Mouse (Mus musculus) heart, adult 9 months (tissue): Measurements from ENCODE around the gene Hdhd5.
A peak's percentile ranks its signal among the peaks of the same experiment; 100 is the strongest.

Source experiments
- DNase-seq, 2 experiments: peaks; one replicate each; pipeline ENCODE4 v3.0.0; 2022; ENCODE audit warnings: low spot score in 2 of 2

The Hdhd5 gene

DNA sequence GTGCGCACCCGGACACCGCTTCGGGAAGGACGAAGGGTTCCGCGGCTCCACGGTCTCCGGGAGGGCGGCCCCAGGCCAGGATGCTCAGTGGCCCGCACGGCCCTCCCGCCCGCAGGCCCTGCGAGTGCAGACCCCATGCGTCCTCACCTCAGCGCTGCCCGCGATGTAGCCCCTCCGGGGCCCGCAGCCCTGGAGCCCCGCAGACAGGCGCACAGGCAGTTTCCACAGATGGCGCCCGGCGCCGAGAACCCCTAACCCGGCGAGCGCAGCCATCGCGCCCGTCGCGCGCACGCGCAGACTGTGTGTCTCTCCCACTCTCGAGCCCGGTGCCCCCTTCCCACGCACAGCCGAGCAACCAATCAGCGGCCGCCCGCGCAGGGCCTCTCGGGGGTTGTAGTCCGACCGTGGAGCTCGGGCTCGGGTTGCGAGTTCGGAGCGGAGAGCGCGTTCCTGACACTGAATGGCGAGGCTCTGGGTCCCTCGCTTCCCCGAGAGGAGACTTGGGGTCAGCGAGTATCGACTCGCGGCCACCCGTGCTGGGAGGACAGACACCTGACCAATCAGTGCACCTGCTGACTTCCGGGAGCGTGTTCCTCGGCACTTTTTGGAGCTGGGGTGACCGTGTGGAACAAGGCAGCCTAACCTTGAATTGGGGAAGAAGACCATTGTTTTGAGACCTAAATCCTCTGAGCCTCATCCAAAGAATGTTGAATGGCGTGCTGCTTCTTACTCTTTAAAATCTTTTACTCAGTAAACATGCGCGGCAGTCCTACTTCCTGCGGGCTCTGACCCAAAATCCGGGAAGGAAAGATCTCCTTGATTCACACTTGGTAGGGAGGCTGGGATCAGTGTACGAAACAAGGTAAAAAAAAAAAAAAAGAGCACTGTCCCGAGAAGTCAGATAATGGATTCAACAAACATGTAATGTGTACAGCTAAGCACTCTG is at the start of gene Hdhd5:
TSS of gene Hdhd5 (minus strand) at position 300 of the 946 bp plus-strand sequence.
- DNase-seq, result peak; percentile 90 to 91

DNA sequence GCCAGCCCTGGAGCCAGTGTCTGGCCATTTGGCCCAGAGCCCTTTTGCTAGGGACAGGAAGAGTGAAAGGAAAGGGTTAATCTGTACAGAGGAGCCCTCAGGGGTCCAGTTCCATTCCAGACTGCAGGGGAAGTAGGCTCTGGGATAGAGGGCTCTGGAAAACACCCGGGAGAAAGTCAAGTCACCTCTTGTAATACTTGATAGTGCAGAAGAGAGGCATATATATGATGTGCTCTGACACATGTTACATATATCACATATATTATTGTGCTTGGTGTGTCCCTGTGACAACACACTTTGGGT is 49.5 kb upstream of the Hdhd5 start:
- no peak for DNase-seq

DNA sequence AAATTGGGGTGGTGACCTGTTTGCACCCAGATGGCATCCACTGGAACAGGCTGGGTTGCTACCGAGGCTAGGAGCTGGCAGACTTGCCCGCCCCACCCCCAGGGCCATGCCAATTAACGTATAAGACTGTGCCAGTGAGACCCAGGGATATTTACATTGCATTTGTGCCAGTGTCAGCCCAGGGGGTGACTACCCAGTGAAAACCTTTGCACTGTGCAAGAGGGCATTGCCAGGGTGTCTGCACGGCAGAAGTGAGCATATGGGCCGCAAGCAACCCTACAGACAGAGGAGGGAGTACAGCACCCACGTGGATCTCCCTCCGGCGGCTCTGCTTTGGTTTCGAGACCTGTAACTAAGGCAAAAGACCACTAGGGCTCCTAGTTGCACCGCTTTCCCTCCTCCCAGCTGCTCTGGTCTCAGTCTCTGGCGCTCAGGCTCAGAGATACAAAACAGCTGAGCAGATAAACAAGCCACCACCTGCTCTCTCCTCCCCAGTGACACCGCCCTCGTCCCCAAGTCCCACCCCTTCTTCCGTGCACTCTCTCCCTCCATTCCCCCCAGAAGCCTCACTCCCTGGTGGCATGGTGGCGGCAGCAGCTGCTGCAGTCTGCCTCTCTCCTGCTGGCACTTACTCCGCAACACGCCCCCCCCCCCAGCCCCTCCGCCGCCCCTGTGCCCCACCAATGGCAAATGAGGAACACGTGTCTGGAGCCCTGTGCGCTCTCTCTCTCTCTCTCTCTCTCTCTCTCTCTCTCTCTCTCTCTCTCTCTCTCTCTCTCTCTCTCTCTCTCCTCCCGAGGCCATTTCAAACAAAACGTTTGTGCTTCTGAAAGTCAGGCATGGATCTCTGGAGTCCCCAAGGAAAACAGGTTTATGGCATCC is 49.0 kb upstream of the Hdhd5 start:
- peak; percentile 61 to 69 for DNase-seq

DNA sequence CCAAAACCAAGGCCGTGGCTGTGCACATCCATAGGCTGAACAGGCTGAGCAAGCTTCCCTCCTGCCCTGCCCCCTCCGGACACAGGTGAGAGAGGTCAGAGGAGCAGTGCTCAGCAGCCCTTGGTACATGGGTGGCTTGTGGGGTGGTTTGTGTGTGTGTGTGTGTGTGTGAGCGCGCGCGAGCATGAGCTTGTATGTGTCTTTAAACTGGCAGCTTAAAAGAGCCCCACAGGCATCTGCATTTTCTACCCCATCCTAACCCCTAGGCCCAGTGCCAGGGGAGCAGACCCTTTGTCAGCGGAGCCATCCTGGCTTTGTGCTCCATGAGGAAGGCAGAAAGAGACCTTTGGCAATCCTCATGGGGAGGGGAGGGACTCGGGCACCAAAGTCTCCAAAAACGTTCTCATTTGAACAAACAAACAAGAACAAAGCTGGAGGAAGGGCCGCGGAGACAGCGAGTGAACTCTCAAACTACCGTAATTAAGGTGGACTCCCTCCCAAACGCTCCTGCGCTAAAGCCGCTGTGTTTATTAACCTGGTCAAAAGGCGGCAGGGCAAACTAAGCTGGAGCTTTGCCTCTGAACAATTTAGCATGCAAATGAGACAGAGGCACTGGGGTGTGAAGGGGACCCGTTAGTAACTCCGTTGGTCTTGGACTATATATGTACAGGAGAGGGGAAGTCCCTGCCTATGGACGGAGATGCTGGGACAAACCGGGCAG is 48.2 kb upstream of the Hdhd5 start:
- DNase-seq, result peak in 1 of 2 experiments; percentile 31

DNA sequence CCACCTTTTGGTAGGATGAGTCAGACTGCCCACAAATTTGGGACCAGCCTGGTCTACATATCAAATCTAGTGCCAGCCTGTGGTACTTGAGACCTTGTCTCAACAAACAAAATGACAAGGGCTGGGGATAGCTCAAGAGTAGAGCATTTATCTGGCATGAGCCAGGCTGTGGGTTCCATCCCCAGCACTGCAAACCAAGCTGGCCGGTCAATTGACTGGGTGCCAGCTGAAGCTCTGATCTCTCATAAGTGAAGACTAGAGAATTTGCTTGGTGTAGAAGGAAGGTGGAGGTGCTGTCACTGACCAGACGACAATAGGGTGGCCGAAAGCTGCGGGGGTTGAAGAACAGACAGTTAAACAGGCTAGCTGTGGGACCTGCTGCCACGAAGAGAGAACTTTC is 47.4 kb upstream of the Hdhd5 start:
- no peak for DNase-seq

DNA sequence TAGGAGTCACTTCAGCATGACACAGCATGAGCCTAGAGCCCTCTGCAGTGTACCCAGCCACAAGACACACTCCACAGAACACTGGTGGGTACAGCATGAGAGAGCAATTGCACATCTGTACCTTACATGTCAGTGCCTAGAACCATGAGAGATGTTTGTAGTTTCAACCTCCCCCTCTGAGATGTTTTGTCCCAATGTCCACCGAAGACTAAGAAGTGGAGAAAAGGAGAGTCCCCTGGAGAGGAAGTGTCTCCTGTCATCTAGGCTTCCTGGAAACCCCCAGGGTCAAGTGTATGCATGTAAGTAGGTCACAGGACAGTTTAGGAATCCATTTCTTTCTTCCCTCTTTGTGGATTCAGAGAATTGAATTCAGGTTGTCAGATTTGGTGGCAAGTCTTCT is 41.3 kb upstream of the Hdhd5 start:
- DNase-seq, result no peak

DNA sequence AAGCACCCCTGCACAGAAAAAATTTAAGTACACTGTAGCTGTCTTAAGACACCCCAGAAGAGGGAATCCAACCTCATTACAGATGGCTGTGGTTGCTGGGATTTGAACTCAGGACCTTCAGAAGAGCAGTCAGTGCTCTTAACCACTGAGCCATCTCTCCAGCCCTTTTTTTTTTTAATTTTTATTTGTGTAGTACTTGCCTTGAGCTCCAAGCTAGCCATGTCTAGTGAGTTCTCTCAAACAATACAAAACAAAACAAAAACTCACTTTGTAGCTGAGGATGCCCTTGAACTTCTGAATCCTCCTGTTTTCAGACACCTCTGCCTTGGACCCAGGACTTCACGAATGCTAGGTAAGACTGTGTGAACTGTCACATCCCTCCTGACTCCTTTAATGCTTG is 37.1 kb upstream of the Hdhd5 start:
- no peak for DNase-seq

DNA sequence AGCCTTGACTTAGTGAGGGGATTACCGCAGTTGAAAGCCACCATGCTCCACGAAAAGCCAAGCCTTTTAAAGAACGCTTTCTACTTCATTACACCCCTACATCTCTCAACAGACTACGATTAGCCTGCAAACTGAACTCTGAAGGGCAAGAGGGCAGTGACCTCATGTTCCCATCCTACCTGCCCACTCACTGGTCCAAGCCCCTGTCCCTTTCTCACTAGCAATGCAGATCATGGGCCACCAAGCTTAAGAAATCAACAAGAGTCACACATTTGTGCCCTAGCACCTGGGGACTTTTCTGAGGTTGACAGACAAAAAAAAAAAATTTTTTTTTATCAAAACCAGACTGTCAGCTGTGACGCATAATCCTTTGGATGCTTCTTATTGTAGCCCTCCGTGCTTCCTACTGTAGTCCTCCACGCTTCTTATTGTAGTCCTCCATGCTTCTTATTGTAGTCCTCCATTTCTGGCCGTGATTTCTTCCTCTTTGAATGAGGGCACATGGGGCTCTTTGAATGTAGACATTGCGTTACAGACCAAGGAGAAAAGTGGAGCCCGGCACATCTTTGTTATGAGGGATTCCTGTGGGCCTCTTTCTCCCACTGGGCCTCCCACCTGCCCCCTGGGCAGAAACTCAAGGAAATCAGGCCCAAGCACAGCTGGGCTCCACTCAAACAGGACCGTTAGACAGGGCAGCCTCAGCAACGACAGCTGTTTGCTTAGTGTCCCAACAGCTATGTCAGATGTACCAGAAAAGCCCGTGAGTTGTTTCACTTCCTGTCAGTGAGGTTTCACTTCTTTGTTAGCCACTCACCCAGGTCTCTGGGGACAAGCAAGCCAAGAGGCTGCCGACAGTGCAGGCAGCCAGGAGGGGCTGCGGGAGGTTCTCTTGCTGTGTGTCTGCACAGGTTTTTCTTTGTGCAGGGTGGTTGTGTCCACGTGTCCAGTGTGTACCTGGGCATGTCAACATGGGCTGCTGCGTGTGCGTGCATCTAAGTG is 36.1 kb upstream of the Hdhd5 start:
- DNase-seq, result peak; percentile 60 to 77

DNA sequence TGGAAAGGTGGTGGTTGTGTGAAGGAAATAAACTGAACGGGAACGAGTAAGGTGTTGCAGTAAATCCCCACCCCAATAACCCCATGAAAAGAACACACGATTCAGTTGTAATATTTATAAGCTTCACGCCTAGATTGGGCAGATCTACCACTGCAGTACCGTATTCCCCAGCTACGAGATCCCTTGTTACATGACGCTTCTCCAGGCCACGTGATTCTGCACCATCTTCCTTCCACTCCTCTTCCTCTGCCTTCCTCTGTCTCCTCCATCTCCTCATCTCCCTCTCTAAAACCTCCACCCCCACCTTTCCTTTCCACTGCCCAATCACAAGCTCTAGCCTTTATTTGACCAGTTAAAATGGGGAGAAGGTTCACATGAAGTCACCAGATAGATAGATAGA is 25.5 kb upstream of the Hdhd5 start:
- DNase-seq, result no peak

DNA sequence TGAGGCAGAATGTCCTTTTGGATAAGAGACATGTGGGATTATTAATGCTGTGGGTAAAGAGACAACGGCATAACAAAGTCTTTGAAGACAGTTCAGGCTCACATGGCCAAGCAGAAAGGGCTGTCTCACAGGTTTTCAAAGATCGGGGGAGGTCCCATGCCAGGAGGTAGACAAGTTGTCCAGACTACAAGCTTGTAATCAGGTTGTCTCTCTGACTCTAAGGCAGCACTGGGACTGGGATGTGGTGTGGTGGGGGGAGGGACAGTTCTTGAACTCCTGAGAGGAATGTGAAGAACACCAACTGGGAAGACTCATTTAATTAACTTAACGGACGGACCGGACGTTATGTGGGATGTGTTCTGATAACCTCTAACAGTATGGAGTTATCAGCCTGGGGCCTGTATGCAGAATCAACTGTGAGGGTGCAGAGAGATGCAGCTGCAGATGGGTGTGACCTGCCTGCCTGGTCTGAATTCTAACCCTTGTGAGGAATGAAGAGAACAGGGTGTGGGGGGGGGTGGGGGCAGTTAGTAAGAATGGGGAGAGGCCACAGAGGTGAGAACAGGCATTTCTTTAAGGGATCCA is 25.0 kb upstream of the Hdhd5 start:
- DNase-seq, result no peak

DNA sequence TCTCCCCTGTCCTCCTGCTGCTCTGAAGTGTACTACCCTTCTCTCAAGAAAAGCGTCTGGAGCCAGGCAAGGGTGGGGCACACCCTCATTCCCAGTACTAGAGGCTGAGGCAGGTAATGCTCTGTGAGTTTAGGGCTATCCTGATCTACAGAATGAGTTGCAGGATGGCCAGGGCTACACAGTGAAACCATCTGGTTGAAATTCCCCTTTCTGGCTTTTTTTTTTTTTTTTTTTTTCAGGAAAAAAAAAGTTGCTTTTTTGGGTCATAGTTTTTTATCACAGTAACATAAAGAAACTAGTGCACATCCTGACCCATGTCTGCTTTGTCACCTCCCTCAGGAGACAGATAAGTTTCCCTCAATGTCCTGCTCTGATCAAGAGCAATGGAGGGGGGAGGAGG is 24.0 kb upstream of the Hdhd5 start:
- DNase-seq, result no peak

DNA sequence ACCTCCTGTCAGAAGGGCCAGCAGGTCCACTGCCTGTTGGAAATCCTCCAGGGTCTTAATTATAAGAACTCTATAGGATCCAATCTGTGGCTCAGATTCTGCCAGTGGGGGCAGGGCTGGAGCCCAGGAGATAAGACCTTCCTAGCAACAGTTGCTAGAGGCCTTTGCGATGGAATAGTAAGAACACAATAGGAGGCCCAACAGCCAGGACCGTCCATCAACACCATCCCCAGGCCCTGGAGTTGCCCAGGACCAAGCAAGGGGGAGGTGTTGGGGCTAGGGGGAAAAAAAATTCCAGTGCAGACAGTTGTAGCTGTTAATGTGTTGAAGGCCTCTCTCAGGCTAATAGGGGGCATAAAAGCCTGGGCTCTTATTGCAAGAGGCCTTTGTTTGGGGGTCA is 19.1 kb upstream of the Hdhd5 start:
- no peak for DNase-seq

DNA sequence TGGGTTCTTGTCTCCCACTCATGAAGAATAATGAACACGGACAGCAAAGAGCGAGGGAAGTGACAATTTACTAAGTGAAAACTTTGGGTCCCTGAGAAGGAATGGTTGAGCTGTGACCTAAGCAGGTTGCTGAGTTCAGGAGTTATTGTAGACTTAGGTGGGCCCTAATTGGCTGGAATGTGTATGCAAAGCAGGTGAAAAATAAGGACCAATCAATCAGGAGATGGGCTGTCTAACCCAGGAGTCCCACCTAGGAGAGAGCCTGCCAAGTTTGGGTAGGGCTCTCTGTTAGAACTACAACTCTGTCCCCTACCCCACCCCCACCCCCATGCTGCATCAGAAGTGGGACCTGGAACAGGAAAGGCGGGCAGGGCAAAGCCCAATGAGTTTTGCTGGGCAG is 17.5 kb upstream of the Hdhd5 start:
- no peak for DNase-seq

DNA sequence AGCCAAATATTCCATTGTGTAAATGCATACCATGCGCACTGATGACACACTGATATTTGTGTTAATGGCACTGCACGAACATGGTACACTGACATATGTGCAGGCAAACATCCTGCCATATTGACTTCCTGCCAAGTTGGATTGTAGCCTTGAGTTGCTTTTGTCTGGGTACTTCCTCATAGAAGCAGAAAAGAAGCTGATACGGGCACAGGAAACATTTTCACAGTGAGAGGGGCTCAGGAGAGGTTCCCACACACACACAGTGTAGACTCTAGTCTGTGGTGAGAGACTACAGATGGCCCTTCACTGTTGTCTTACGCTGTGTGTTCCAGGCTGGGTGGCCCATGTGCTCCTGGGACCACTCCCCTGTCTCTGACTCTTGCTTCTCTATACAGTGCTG is 15.9 kb upstream of the Hdhd5 start:
- DNase-seq, result no peak

DNA sequence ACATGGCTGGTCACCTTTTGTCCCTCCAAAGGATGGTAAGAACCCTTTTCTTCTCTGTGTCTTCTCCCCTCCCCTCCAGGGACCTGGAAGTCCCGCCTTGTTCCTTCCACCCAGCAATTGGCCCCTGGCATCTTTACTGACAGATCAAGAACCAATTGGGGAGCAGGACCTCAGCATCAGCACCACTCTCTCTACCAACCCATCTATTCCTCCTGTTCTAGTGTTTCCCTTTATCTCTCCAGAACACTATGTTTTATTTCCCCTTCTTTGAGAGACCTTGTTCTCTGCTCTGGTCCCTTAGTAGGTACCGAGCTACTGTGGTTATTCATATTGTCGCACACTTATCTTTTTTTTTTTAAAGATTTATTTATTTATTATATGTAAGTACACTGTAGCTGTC is 15.2 kb upstream of the Hdhd5 start:
- DNase-seq, result no peak

DNA sequence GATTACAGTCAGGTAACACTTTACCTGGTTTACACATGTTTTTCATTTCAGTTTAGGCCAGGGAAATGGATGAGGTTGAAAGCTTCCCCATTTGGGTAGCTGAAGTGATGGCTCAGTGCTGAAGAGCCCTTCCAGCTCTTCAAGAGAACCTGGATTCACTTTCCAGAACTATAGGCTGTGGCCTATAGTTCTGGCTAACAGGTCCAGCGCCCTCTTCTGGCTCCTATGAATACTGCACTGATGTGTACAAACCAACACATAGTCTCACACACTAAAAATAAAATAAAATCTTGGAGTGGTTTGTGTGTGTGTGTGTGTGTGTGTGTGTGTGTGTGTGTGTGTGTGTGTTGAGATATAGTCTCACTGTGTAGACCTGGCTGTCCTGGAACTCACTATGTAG is 10.9 kb upstream of the Hdhd5 start:
- no peak for DNase-seq

DNA sequence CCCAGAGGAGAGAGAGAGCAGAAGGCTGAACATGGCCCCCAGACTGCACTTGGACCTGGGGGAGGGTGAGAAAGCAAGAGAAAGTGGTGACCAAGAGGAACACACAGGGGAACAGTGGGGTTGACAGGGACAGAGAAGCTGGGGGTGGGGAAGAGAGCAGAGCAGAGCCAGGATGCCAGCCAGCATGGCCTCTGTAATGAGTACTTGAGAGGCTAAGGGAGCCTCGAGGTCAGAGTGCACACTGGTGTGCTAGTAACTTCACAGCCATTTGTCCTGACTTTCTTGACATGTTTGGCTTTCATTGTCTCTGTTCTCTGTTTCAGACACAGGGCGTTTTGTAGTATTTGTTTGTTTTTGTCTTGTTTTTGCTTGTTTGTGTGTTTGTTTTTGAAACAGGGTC is 10.3 kb upstream of the Hdhd5 start:
- no peak for DNase-seq

DNA sequence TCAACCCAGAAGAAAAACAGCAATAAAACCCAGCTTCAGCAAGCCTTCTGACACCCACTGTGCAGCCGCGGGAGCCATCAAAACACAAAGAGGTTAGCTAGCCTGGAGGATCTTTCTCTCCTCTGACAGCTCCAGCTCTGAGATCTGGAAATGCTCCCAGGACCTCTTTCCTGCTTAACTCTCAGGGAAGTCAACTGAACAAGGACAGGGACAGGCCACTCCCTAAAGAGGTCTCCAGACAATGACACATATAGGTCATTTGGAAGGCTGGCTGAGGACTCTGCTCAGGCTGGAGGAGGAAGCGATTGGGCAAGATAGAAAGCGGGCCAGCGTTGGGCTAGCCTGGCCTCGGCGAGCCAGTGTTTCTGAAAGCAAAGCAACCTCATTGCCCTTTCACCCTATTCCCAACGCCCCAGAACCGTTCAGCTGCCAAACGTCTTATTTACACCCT is 8.7 kb upstream of the Hdhd5 start:
- DNase-seq, result peak; percentile 88

DNA sequence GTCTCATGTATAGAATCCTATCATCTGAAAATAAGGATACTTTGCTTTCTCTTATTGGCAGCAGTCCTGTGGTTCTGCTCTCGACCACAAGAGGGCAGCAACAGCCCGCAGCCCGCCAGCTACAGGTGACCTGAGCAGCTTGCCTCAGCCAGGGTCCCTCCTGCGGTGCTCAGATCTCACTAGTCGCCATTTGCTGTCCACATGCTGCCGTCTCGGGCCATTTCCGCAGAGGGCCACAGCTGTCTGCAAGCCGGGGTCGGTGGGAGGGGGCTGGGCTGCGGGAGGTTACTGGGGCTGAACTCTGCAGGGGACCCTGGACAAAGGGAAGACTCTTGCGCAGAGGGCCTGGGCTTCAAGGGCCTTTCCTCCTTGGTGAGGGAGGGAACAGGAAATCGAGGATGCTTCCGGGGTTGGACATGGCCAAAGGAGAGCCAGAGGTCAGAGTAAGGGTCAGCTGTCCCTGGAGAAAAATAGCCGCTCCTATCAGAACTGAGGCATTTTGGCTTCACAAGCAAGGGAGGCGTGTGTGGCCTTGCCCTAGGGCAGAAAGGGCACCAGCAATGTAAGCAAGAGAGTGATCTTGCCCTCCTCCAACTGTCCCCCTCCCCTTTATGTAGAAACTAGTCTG is 8.1 kb upstream of the Hdhd5 start:
- peak; percentile 88 to 89 for DNase-seq

DNA sequence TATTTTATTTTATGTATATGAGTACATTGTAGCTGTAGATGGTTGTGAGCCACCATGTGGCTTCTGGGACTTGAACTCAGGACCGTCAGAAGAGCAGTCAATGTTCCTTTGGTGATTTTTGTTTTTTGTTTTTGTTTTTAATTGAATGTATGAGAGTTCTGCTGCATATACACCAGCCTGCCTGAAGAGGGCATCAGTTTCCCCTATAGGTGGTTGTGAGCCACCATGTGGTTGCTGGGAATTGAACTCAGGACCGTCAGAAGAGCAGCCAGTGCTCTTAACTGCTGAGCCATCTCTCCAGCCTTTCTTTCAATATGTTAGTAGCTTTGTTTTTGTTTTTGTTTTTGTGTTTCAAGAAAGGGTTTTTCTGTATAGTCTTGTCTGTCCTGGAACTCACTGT is 5.2 kb upstream of the Hdhd5 start:
- no peak for DNase-seq
